Mouse (Mus musculus): ENCODE measurements around the gene Smim1. TPM values are rescaled to one million over a fixed set of nuclear protein-coding genes. Genes with fewer than 3 reads are reported as not detected.

Smim1 gene
- total RNA-seq, 2 experiments from 2014 or later = 5.4 to 5.6 TPM

- no peak for DNase-seq
Observed at GRCm38 (mm10) chr4:154021432-154021831, 4.6 kb downstream of the Smim1 start.

DNA sequence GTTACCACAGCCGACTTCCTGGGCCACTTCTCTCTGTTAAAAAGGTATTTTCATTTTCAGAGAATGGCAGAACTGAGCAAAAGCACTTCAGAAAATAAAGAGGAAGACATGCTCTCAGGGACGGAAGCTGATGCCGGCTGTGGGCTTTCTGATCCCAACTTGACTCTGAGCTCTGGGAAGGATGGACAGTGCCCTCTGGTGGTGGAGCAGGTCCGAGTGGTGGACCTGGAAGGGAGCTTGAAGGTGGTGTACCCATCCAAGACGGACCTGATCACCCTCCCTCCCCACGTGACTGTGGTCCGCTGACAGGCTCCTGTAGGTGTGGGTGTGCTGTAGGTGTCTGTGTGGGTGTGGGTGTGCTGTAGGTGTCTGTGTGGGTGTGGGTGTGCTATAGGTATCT is 6.5 kb downstream of the Smim1 start:
- peak; percentile 37 to 64 for DNase-seq

GRCm38 (mm10) chr4:154015476-154015875 is 10.6 kb downstream of the Smim1 start:
- DNase-seq = peak in 1 of 2 experiments; percentile 39

- peak in 1 of 2 experiments; percentile 17 for DNase-seq
Observed at GRCm38 (mm10) chr4:154012132-154012882, 13.7 kb downstream of the Smim1 start.

- peak; percentile 89 to 91 for DNase-seq
Observed at GRCm38 (mm10) chr4:154011646-154012089, 14.4 kb downstream of the Smim1 start, which contains the start of gene Lrrc47. Gene Lrrc47 (plus strand): TSS chr4:154011731.

GRCm38 (mm10) chr4:154010907-154011645 is 15.0 kb downstream of the Smim1 start:
- no peak for DNase-seq

GRCm38 (mm10) chr4:154007759-154008158 is 18.3 kb downstream of the Smim1 start:
- no peak for DNase-seq

GRCm38 (mm10) chr4:154006264-154006663 is 19.8 kb downstream of the Smim1 start:
- DNase-seq = no peak

DNA sequence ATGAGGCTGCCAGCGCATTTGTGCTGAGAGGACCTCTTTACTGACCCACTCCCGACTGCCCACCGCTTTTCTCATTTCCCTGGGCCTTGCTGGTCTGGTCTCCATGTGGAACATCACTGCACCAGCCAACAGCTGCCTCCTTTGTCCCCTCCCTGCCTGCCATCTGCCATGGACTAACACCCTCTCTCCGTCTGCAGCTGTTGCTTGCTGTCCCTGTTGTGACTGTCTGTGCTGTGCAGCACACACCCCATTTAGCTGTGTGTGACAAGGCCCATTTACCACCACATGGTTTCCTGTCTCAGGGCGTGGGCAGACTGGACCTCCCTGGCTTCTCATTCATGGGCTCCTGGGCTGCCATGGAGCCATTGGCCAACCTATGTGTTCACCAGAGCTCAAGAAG is 20.5 kb downstream of the Smim1 start:
- no peak for DNase-seq

- no peak for DNase-seq
Observed at GRCm38 (mm10) chr4:153993505-153993904, 32.5 kb downstream of the Smim1 start.

DNA sequence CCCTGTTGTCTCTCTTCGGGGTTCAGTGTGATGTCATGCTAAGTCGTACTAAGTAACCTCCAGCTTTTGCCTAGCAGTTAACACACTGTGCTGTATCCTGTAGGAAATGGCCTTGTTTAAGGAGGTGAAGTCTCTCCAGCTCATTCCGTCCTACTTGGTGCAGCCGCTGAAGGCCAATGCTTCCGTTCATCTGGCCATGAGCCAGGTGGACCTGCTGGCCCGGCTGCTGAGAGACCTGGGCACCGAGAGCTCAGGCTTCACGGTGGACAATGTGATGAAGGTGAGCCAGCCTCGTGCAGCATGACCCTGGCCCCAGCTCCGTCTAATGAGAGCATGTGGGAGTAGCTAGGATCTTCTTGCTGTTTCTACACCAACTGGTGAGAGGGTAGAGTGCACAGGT is 33.3 kb downstream of the Smim1 start:
- DNase-seq = no peak

- DNase-seq = no peak
Observed at GRCm38 (mm10) chr4:153980470-153980869, 45.6 kb downstream of the Smim1 start.

GRCm38 (mm10) chr4:153979243-153979642 is 46.8 kb downstream of the Smim1 start:
- no peak for DNase-seq

DNA sequence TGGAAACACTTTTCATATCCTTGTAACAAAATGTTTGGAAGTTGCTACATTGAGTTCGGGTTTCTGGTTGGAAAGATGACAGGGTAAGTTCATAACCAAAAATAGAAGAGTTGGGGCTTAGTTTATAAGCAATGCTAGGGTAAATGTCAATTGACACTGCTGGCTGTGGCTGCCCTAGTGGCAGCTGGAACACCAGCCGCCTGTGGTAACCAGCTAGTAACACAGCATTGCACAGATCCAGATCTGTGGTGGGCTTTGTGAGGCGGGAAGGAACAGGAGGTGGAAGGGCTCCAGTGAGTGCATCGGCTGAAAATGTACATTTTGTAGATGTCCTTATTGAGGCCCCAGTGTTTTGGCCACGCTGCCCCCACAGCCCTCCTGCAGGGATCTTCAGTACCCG is 50.3 kb downstream of the Smim1 start:
- DNase-seq = no peak

DNA sequence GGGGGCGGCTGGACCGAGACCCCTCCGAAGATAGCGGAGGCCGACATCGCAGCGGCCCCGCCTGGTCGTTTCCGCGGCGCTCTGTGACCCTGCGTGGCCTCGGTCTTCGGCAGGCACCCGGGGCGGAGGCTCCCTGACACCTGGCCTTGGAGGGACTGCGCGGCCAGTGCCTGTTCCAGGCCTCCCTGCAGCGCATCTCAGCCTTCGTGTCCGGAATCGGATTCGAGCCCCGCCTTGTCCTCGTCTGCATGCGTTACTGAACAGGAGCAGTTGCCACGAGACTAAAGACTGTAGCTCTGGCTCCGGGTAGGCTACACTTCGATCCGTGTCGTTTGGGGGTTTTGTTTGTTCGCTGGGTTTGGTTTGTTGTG is 50.8 kb downstream of the Smim1 start:
- no peak for DNase-seq

GRCm38 (mm10) chr4:153974431-153975291 is 51.4 kb downstream of the Smim1 start, which contains the start of the genes Dffb and Cep104:
Gene Dffb (minus strand): TSS chr4:153975126.
Gene Cep104 (plus strand): TSS chr4:153975194.
- DNase-seq = peak; percentile 94 to 97

Other genes with a start within 250 kb of the Smim1 start
- 10 to 100 TPM; 15.5 to 15.8 TPM for gene A430005L14Rik, start 69.0 kb downstream of the Smim1 start, total RNA-seq (2021)
- 1 to 10 TPM; 1.3 to 2.2 TPM for gene Dffb, start 51.1 kb downstream of the Smim1 start, total RNA-seq (2021)
- 10 to 100 TPM; 28.8 to 29.5 TPM for gene Cep104, start 51.0 kb downstream of the Smim1 start, total RNA-seq (2021)
- gene Lrrc47, start 14.5 kb downstream of the Smim1 start, total RNA-seq (2021) = 10 to 100 TPM; 38.4 to 41.6 TPM
- gene Ccdc27, start 16.4 kb upstream of the Smim1 start, total RNA-seq (2021) = not detected
- under 1 TPM in 1 of 2 experiments, not detected in 1; 0.15 TPM for gene Trp73, start 114.0 kb upstream of the Smim1 start, total RNA-seq (2021)
- 10 to 100 TPM; 12.3 to 12.8 TPM for gene Wrap73, start 116.1 kb upstream of the Smim1 start, total RNA-seq (2021)
- 100 to 1,000 TPM; 120 to 127 TPM for gene Tprgl, start 134.4 kb upstream of the Smim1 start, total RNA-seq (2021)
- gene Megf6, start 144.5 kb upstream of the Smim1 start, total RNA-seq (2021) = 1 to 10 TPM; 3.7 to 4.6 TPM

All from heart, adult 18-20 months (tissue).